Mouse (Mus musculus) lung, adult 18-20 months (tissue): ENCODE data around the gene N4bp1.

Source experiments
- DNase-seq, 2 experiments: peaks; one replicate each; pipeline ENCODE4 v3.0.0; 2022; ENCODE audit warnings: mixed read lengths in 2 of 2

The N4bp1 gene

DNA sequence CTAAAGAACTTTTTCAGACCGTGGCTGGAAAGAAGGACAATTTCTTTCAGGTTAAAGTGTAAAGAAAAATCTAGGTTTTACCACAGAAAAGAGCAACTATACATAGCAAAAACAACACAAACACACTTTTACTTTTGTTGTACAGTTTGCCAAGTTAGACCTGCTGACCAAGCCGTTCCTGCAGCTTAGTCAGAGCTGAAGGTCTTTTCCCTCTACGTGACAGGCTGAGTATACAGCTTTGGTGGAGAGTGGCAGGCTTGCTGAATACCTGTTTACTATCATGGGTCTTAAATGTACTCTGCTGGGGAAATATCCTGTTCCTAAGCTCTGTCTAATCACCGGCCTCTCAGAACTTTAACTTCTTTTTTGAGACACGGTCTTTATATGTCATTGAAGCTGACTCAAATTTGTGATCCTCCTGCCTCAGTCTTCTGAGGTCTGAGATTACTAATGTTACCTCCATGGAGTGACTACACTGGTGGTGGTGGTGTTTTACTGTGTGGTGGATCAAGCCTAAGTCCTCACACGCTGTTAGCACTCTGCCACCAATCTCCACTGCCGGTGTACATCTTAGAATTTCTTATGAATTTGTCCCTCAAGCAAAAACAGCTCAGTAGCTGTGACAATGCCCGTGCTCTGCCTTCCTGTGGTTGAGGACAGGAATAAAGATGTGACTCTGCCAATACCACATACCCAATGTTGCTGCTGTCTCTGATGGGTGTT lies 31.6 kb downstream of the N4bp1 start:
- DNase-seq, result no peak

GRCm38 (mm10) chr8:86852491-86852890 lies 32.6 kb downstream of the N4bp1 start:
- no peak for DNase-seq

GRCm38 (mm10) chr8:86848876-86849275 lies 36.2 kb downstream of the N4bp1 start:
- DNase-seq, result no peak

- no peak for DNase-seq
Observed at GRCm38 (mm10) chr8:86848401-86848800, 36.7 kb downstream of the N4bp1 start.

DNA sequence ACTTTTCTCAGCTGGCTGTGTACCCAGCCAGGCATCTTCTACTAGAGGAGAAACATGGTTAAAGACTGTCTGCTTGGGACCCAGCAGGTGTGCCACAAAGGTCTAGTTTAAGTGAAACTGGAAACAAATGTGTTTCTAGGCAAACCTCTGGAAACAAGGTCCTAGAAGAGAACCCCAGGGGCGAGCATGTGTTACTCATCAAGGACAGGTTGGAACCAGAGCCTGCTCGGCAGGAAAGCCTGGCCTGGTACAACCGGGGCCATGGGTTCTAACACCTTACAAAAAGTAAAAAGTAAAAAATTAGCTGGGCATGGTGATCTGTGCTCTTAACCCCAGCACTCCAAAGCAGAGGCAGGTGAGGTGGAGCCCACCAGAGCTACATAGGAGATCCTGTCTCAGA lies 38.0 kb downstream of the N4bp1 start:
- no peak for DNase-seq

DNA sequence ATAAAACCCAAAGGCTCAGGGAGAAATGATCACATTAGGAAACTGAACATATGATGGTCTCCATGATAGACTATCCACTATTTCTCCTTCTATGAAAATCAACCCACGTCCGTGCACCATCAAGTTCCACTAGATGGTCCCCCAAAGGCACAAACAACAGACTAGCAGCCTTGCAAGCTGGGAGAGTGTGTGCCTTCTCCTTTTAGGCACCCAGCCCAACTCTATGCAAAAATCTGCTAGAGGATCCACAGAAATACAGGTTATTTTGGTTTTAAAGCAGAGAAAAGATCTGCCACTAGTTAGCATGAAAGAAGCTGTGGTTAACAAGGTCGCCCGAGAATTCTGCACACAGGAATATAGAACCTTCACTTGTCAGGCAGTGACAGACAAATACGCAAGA lies 39.2 kb downstream of the N4bp1 start:
- no peak for DNase-seq

- DNase-seq, result no peak
Observed at GRCm38 (mm10) chr8:86844856-86845255, 40.2 kb downstream of the N4bp1 start.

- peak in 1 of 2 experiments; percentile 34 for DNase-seq
Observed at GRCm38 (mm10) chr8:86843896-86844295, 41.2 kb downstream of the N4bp1 start.

DNA sequence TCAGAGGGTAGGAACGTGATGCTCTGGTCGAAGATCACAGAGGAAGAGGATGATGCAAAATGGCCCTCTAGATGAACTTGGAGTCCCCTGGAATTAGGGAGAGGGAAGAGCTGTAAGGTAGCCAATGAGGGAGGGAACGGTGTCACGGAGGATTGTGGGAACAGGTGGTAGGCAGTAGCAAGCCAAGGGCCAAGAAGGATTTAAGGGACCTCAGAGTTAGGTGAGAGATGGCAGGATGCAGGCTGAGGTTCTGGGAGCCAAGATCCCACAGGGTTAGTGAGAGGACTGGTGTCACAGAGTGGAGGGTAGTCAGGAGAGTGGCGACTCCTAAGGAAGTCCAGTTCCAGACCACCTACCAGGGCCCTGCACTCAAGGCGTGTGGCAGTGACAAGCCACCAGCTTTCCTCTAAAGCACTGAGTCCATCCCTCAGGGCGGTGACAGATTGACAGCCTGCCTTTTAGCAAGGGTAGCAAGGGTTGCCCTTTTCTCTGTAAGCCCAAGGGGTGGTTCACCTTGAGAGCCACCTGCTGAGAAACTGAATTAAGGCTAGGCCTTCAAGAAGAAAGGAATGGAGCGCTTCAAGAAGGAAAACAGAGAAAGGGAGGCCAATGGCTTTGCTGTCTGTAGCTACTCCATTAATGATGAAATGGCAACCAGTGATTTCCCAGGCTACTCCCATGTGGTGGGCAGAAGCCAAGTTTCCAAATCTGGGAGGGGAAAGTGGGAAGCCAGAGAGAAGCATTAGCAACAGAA lies 43.3 kb downstream of the N4bp1 start:
- no peak for DNase-seq

DNA sequence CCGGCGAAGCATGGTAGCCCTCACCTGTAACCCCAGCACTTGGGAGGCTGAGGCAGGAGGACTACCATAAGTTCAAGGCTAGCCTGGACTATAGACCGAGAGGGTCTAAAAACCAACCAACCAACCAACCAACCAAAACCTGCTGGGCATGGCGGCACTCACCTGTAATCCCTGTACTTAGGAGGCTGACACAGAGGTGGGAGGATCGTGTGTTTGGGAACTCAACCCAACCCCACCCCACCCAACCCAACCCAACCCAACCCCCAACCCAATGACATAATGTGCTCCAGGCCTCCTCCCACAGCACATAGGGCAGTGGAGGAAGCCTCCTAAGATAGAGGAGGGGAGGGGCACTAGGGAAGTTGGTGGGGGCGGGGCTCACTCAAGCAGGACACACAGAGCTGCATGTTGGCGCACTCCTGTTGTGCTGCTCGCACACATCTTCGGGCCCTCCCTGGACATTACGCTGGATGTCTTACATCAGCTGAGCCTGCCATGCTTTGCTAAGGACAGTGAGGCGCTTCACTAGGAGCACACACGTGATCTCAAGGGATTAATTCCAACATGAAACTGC lies 44.9 kb downstream of the N4bp1 start:
- DNase-seq, result no peak

DNA sequence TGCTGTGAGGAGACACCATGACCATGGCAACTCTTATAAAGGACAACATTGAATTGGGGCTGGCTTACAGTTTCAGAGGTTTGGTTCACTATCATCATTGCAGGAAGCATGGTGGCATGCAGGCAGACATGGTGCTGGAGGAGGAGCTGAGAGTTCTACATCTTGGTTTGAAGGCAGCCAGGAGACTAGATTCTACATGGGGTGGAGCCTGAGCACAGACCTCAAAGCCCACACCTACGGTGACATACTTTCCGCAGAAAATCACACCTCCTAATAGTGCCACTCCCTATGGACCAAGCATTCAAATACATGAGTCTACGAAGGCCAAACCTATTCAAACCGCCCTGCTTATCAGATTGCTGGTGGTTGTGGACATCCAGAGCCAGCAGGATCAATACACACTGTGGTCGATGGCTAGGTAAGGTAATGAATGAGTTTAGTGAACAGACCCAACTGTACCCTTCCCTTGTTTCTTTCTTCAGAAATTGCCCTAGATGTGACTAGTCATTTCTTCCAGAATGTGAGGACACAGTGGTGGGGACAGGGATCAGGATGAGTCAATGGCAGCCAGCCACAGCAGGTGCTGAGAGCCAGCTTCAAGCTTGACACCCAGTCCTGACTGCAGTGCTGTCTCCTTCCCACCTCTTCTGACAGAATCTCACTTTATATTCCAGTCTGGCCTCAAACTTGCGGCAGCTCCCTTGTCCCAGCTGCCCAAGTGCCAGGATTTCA lies 46.2 kb downstream of the N4bp1 start:
- DNase-seq, result no peak

DNA sequence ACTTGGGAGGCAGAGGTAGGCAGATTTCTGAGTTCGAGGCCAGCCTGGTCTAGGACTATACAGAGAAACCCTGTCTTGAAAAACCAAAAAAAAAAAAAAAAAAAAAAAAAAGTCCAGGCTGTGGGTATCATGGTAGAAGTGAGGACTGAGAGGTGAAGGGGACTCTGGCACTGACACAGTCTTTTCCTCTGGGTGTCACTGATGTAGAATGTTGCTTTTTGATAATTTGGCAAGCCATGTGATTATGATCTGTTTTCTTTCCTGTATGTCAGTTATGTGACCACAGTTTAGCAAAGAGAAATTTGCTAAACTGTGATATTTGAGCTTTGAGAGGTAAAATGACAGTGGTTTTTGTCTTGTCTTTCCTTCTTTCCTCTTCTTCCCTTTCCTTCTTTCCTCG lies 47.8 kb downstream of the N4bp1 start:
- DNase-seq, result no peak

- DNase-seq, result no peak
Observed at GRCm38 (mm10) chr8:86835881-86836280, 49.2 kb downstream of the N4bp1 start.

DNA sequence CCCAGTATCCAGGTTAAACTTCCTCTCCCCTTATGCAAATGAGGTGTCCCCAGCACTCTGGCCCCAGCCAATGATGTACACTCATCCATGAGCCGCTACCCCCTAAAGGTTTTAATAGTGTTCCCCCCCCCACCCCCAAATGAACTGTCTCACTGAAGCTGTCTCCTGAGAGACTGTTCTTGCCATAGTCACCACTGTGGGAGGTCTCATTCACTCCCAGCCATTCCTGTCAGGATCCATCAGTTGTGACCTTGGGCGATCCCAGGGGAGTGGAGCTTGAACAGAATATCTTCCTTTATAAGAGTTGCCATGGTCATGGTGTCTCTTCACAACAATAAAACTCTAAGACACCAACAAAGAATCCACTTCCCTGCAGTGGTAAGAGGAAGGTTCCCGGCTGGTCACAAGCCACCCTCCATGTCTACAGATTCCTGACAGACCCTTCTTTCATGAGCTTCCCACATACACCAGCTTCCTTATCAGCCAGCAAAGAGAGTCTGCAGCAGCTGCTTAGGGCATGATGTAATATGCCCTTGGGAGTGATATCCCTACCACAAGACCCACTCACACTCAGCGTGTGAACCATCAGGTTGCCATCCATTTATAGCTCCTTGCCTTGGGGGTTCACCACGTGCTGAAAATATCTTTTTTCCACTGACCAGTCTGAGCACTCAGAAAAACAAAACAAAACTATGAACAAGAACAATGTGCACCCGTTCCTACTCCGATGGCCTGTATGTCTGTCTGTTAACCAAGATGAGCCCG lies 50.4 kb downstream of the N4bp1 start:
- DNase-seq, result no peak

GRCm38 (mm10) chr8:86833937-86834336 lies 51.1 kb downstream of the N4bp1 start:
- DNase-seq, result no peak

- no peak for DNase-seq
Observed at GRCm38 (mm10) chr8:86828925-86829324, 56.1 kb downstream of the N4bp1 start.

DNA sequence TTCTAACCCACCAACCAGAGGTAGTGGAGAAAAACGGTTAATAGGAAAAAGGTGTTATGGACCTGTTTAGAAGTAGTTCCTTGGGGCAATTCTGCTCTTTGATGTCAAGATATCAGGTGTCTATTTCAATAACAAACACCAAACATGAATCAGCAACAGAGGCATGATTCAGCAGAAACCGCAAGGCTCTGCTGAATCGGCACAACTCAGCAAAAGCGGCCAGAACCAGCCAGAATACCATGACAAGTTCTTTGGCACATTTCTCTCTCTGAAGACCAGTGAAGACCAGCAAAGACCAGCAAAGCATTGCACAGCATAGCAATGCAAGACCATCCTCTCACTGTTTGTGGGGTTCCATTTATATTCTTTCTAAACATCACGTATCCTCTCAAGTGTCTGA lies 57.9 kb downstream of the N4bp1 start:
- DNase-seq, result no peak

DNA sequence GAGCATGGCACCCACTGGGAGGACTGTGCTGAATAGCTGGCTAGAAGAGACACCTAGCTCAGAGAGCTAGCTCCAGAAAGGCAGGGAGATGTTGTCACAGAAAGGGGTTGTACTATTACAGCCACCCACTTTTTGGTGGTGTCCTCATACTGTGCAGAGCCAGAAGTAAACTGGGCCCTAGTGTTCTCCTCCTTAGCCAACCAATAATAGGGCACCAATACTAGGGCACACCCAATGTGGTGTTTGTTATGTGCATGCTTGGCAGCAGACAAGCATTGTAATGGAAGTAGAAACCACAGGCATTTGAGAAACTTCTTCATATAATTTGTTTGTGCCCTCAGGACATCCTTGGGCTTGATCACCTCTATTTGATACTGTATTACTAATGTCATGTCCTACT lies 58.5 kb downstream of the N4bp1 start:
- DNase-seq, result no peak

GRCm38 (mm10) chr8:86825674-86826448 lies 59.2 kb downstream of the N4bp1 start:
- peak; percentile 22 to 33 for DNase-seq

DNA sequence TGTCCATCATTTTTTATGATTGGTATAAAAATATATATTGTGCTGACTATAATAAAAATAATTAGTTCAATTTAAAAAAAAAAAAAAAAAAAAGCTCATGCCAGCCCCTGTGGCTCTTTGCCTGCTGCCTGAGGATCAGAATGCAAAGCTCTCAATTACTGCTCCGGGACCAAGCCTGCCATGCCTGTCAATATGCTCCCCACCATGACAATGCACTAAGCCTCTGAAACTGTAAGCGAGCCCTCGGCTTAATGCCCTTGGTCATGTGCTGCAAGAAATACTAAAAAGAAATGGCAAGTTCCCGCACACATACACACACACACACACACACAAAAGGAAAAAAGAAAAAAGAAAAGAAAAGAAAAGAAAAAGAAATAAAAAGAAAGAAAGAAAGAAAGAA lies 60.3 kb downstream of the N4bp1 start:
- no peak for DNase-seq

- DNase-seq, result peak; percentile 37 to 51
Observed at GRCm38 (mm10) chr8:86820756-86821201, 64.3 kb downstream of the N4bp1 start.
